Mouse (Mus musculus): ENCODE results near the gene Ggcx.

Gene Ggcx

DNA sequence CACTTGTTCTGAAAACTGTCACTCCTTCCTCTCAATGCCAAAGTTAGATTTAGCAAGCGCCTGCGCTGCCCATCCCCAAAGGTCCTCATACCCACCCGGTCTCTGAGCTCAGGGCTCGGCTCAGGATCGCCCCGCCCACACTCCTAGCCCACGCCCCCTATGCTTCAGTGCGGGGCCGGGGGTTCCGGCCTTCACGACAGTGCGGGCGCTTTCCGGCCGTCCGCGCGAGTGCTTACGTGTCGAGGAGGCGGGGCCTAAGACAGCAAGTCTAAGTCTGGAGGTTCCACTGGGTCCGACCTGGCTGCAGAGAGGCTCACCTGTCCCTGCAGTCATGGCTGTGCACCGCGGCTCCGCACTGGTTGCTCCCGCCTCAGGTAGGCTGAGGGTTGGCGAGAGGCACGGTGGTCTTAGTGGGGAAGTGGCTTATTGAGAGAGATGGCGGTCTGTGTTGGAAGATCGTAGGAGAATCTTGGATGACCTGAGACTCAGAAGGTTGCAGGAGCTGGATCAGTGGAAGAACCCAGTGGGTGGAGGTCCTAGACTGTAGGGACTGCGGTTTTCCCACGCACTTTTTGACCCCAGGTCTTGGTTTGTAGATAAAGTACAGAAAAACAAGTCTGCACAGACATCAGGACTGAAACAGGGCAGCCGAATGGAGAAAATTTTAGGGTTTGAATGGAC lies at the start of gene Ggcx:
TSS of gene Ggcx (plus strand) at position 233 of the 681 bp plus-strand sequence.
- peak; percentile 97 to 98 for DNase-seq (ENCODE audit: inconsistent age in 2 of 2, low spot score in 1 of 2)

DNA sequence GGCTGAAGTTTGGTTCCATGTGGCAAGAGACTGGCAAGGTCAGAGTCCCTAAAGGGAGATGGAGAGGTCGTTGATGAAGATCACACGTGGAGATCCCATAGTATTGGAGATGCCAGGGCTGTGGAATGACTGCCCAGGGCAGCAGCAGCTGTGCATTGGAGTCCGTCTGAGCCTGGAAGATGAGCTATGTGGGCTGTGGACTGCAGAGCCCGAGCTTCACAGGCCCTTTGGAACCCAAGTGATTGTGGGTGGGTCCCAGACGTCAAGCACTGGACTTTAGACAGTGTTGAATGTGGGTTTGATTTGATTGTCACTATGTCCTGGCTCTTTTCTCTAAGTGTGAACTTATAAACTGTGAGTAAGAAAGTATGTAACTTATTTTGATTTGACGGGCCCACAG lies 49.1 kb upstream of the Ggcx start:
- no peak for DNase-seq (ENCODE audit: inconsistent age in 2 of 2, low spot score in 1 of 2)

DNA sequence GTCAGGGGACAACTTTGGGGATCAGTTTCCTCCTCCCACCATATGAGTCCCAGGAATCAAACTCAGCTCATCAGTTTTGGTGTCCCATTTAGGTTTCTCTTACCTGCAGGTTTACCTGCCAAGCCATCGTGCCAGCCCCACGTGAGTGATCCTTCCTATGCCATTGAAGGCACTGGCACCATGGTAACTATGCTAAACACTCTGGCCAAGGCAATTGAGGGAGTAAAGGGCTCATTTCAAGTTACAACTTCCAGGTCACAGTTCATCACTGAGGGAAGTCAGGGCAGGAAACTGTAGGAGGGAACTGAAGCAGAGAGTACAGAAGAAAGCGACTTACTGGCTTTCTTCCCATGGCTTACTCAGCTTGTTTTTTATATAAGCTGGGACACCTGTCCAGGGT lies 47.8 kb upstream of the Ggcx start:
- peak in 1 of 2 experiments; percentile 34 for DNase-seq (ENCODE audit: inconsistent age in 2 of 2, low spot score in 1 of 2)

DNA sequence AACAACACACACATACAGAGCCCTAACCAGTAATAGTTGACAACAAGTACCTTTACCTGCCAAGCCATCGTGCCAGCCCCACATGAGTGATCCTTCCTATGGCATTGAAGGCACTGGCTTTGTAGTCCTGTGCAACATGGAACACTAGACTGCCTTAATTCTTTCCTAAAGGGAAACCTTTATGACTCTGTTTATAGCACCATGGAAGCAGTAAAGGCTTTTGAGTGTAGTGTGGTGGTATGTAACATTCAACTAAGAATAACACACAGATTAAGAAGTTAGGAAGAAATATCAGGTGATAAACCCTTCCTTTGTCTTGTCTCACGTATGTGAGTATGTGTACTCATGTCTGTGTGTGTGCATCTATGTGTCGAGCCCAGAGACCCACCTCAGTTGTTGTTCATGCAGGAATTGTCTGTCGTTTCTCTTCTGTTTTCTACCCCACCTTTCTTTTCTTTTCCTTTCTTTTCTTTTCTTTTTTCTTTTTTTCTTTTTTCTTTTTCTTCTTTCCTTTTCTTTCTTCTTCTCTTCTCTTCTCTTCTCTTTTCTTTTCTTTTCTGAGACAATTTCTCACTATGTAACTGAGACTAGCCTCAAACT lies 47.2 kb upstream of the Ggcx start, which contains the start of gene Rnf181:
TSS of gene Rnf181 (minus strand) at position 113 of the 600 bp plus-strand sequence.
- DNase-seq (ENCODE audit: inconsistent age in 2 of 2, low spot score in 1 of 2): no peak

DNA sequence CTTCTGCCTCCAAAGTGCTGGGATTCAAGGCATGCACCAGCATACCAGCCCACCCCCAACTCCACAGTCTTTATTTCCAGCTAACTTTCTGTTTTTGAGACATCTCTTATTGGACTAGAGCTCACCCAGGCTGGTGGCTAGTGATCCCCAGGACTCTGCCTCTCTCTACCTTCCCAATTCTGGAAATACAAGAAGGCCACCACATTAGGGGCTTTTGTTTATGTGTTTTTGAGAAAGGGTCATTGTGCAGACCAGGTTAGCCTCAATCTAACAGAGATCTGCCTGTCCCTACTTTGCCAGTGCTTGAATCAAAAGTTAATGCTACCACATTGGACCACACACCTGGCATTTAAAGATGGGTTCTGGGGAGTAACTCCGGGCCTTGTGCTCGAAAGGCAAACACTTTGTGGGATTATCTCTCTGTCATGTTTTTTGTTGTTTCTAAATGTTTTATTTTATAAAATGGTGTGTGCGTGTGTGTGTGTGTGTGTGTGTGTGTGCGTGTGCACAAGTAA lies 46.6 kb upstream of the Ggcx start:
- DNase-seq (ENCODE audit: inconsistent age in 2 of 2, low spot score in 1 of 2): no peak

GRCm38 (mm10) chr6:72369557-72369956 lies 44.6 kb upstream of the Ggcx start:
- DNase-seq (ENCODE audit: inconsistent age in 2 of 2, low spot score in 1 of 2): no peak

GRCm38 (mm10) chr6:72370091-72370490 lies 44.0 kb upstream of the Ggcx start:
- peak; percentile 90 to 94 for DNase-seq (ENCODE audit: inconsistent age in 2 of 2, low spot score in 1 of 2)

DNA sequence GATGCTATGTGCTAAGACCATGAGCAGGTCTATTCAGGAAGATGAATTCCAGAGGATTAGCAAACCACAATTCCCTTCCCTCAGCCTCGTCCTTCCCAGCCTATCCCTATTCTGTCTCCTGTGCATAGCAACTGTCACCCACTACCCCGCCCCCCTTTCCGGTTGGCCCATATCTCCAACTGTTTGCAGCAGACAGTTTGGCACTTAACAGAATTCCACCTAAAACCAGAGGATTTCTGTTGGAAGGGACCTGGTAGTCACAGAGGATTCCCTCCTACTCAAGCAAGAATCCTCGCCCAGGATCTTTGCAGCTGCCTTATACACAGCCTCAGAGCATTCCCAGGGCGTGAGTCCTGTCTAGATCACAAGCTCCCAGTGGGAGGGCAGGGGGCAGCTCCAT lies 43.0 kb upstream of the Ggcx start:
- no peak for DNase-seq (ENCODE audit: inconsistent age in 2 of 2, low spot score in 1 of 2)

DNA sequence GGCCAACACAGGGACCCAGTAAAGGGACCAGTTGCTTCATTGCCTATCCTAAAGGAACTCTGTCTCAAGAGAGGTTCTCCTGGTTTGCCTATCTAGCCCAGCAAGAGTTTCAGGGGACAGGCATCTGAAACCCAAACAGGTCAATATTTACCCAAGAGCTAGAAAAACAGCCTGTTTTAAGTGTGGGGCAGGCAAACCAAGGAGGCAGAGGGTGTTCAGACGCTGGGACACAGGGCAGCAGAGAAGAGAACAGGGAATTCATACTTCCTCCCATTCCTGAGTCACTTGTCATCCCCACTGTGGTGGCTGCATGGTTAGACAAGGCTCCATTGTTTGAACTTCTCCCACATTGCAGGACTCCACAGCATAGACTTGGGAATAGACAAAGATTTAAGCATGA lies 42.5 kb upstream of the Ggcx start:
- DNase-seq (ENCODE audit: inconsistent age in 2 of 2, low spot score in 1 of 2): no peak

- peak in 1 of 2 experiments; percentile 50 for DNase-seq (ENCODE audit: inconsistent age in 2 of 2, low spot score in 1 of 2)
These were observed 40.9 kb upstream of the Ggcx start for GRCm38 (mm10) chr6:72373184-72373583.

DNA sequence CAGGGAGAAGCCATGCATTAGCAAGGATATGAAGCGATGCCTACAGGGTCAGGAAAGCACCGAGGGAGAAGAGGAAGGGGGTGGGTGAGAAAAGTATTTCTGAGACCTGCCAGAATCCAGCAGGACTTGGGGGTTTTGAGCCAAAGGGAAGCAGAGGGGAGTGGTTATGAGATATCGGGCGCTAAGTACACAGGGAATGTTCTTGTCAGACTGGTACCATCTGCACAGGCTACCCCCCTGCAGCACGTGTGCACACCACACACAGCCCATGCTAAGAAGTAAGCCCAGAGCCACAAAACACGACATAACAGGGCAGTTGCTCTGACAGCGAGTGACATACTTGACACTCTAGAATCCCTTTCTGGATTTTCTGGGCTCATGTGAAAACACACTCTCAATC lies 39.9 kb upstream of the Ggcx start:
- no peak for DNase-seq (ENCODE audit: inconsistent age in 2 of 2, low spot score in 1 of 2)

DNA sequence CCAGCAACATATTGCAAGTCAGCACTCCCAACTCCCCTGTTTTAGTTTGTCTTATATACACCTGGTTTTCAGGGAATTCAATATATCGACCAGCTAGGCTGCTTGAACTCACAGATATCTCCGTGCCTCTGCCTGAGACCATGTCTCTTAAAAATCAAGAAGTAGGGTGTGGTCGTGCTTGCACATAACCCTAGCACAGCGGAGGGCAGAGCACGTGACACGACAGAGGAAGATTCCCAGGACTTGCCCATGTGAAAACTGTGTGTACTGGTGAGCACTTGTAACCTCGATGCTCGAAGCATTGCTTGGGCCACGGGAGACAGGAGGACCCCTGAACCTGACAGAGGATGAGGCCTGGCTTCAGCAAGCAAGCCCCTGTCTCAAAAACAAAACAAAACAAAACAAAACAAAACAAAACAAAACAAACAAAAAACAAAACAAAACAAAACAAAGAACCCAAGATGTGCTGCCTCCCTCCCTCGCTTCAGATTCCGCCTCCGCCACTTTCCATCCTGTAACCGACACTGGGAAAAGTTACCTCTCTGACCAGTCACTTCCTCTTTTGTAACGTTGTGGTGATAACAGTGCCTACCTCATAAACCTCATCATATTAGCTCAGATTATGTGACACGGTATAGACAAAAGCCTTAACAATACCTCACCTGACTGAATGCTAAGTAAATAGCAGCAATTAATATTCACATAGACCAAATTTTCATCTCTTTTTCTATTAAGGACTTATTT lies 39.1 kb upstream of the Ggcx start:
- no peak for DNase-seq (ENCODE audit: inconsistent age in 2 of 2, low spot score in 1 of 2)

GRCm38 (mm10) chr6:72378510-72379234 lies 35.4 kb upstream of the Ggcx start:
- DNase-seq (ENCODE audit: inconsistent age in 2 of 2, low spot score in 1 of 2): no peak

GRCm38 (mm10) chr6:72379377-72380130 lies 34.6 kb upstream of the Ggcx start:
- peak in 1 of 2 experiments; percentile 70 for DNase-seq (ENCODE audit: inconsistent age in 2 of 2, low spot score in 1 of 2)

GRCm38 (mm10) chr6:72380131-72380770 lies 33.9 kb upstream of the Ggcx start, which contains the start of gene Vamp5:
Gene Vamp5, minus strand, starts transcription at chr6:72380468.
- DNase-seq (ENCODE audit: inconsistent age in 2 of 2, low spot score in 1 of 2): peak; percentile 92 to 96

GRCm38 (mm10) chr6:72382494-72382893 lies 31.6 kb upstream of the Ggcx start:
- no peak for DNase-seq (ENCODE audit: inconsistent age in 2 of 2, low spot score in 1 of 2)

DNA sequence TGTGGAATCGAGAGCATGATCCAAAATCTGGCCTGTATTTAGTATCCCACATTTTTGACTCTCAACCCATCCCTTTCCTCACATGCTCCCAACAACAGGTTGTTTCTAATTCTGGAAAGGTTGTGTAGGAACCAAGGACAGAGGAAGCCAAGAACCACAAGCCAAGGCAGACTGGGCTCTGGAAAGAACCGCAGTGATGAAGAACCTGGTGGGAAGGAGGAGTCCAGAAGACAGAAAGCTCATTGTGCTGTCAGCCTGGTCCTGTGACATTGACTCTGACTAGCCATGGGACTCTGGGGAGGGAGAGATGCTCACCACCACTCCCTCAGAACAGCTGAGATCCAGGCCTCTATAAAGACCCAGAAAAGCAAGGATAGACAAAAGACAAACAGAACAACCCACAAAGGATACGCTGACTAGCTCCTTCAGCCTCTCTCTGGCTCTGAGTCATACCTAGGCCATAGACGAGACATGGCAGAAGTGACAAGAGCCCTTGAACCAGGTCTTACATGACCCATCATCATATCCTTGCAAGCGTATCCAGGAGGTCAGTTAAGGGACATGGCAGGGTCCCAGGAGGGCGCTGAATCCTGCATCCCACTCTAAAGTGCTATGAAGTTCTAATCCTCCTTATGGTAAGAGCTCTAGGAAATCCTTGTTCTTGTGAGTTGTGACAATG lies 30.8 kb upstream of the Ggcx start:
- DNase-seq (ENCODE audit: inconsistent age in 2 of 2, low spot score in 1 of 2): peak in 1 of 2 experiments; percentile 61

GRCm38 (mm10) chr6:72383952-72384351 lies 30.2 kb upstream of the Ggcx start:
- DNase-seq (ENCODE audit: inconsistent age in 2 of 2, low spot score in 1 of 2): peak in 1 of 2 experiments; percentile 28

DNA sequence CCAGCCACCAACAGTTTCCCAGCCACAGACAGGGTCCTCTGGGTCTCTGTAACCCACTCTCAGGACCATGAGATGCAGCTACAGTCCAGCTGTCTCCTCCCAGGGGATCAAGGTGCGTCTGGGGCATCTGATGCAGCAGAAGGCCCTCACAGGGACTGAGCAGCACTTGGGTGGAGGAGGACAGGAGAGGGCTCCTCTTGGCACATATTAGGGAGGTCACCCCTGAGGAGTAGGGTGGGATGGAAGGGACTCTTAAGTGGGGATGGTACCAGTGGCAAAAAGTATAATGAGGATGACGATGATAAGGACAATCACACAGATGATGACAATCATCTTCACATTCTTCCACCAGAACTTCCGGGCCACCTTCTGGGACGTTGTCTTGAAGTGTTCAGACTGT lies 28.9 kb upstream of the Ggcx start:
- DNase-seq (ENCODE audit: inconsistent age in 2 of 2, low spot score in 1 of 2): no peak
